Mouse (Mus musculus) cerebellum, adult 2 months (tissue): ENCODE measurements at regions not wholly inside any gene's neighbourhood (a gene's known extent, or its start where the extent isn't known, plus 50 kb on each side); places are given as distances from the start of the nearest gene placed in this dataset.

Source experiments
- CTCF ChIP-seq: fragments of 200-500 bp; IDR thresholded peaks from 2 replicates; pipeline ENCODE4 v1.5.1; 2011; ENCODE audit warnings: low read depth, mild to moderate bottlenecking, control low read depth, low read length, moderate library complexity, borderline replicate concordance; ENCODE audit not compliant: insufficient read depth
- POLR2A ChIP-seq: fragments of 200-500 bp; IDR thresholded peaks from 2 replicates; pipeline ENCODE4 v1.6.1; 2011; ENCODE audit warnings: low read length, control low read depth, borderline replicate concordance; ENCODE audit not compliant: insufficient read depth

DNA sequence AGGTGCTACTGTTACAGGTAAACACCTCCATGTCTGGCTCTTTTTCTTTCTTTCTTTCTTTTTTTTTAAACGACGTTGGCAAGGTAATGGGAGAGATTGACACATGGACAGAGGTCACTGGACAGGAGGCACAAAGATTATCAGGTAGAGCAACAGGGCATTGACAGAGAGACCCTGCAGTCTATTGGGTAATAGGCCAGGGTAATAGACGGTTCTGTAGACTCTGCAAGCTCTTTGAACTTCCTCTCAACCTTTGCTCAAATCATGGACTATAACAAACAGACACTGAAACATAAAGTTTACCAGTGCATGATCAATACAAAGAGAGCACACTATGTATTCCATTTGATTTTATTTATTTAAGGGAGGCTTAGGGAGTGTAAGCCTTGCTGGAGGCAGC lies 61.0 kb upstream of the Mycn start:
- TF ChIP-seq POLR2A: no peak
- no peak for TF ChIP-seq CTCF
